Mouse (Mus musculus) heart, postnatal 0 days (tissue): Measurements from ENCODE around the gene Mast4.

Source experiments
- CTCF ChIP-seq: IDR thresholded peaks from 2 replicates; pipeline ENCODE4 v1.5.1; 2016; ENCODE audit warnings: antibody characterized with exemption, control low read depth, low read depth
- EP300 ChIP-seq: IDR thresholded peaks from 2 replicates; pipeline ENCODE4 v1.6.1; 2016; ENCODE audit warnings: antibody characterized with exemption, low read depth

GRCm38 (mm10) chr13:103138298-103138697 lies 196.0 kb downstream of the Mast4 start:
- no peak for TF ChIP-seq CTCF
- no peak for TF ChIP-seq EP300
